Mouse (Mus musculus) neural tube, embryonic 11.5 days (tissue): Measurements from ENCODE around the gene Kcne1. TPM values are rescaled to one million over a fixed set of nuclear protein-coding genes. Genes with fewer than 3 reads are reported as not detected.

Experiments
- ATAC-seq: fragments of 200-750 bp; cut with Nextera tagmentation; 2 replicates; pipeline ENCODE4 v1.8.0; 2017; ENCODE audit warnings: moderate number of reproducible peaks, mild to moderate bottlenecking, moderate TSS enrichment, moderate library complexity; ENCODE audit not compliant: insufficient read depth, low FRiP score, low TSS enrichment
- DNase-seq: peaks from one replicate; pipeline ENCODE4 v3.0.0-alpha.2; 2015; ENCODE audit warnings: low spot score
- H3K27ac ChIP-seq: fragments of 300-500 bp; sonication (generic); 2 replicates; pipeline ENCODE4 v1.5.1; 2014; ENCODE audit warnings: low read depth, mild to moderate bottlenecking, low read length
- H3K27me3 ChIP-seq: fragments of 300-500 bp; sonication (generic); 2 replicates; pipeline ENCODE4 v1.6.1; 2014; ENCODE audit warnings: mild to moderate bottlenecking, low read length, mixed read lengths; ENCODE audit not compliant: control insufficient read depth, insufficient read depth
- H3K36me3 ChIP-seq: fragments of 300-500 bp; sonication (generic); 2 replicates; pipeline ENCODE4 v1.6.1; 2014; ENCODE audit warnings: mild to moderate bottlenecking, low read length, moderate library complexity, mixed read lengths; ENCODE audit not compliant: control insufficient read depth, insufficient read depth
- H3K4me1 ChIP-seq: fragments of 300-500 bp; sonication (generic); 2 replicates; pipeline ENCODE4 v1.6.1; 2014; ENCODE audit warnings: low read length, mixed read lengths; ENCODE audit not compliant: control insufficient read depth, insufficient read depth
- H3K4me2 ChIP-seq: fragments of 300-500 bp; sonication (generic); 2 replicates; pipeline ENCODE4 v1.6.1; 2014; ENCODE audit warnings: low read depth, mild to moderate bottlenecking, moderate library complexity
- H3K4me3 ChIP-seq: fragments of 300-500 bp; sonication (generic); 2 replicates; pipeline ENCODE4 v1.5.1; 2014; ENCODE audit warnings: low read depth, low read length
- H3K9ac ChIP-seq: fragments of 300-500 bp; sonication (generic); 2 replicates; pipeline ENCODE4 v1.6.1; 2014; ENCODE audit warnings: mild to moderate bottlenecking, low read length
- H3K9me3 ChIP-seq: fragments of 300-500 bp; sonication (generic); 2 replicates; pipeline ENCODE4 v1.6.1; 2016; ENCODE audit warnings: low read length; ENCODE audit not compliant: control insufficient read depth
- WGBS: fragments of 180-500 bp; shearing (Covaris S2); extraction: QIAGEN DNeasy Blood & Tissue Kit; methylation state at CpG from one replicate; pipeline ENCODE4 v1.1.7; 2014; 5-methylcytosine and 5-hydroxymethylcytosine counted together
- polyA plus RNA-seq: library from polyadenylated mRNA; unstranded; fragments of >200 nt; fragmentation: Nextera tagmentation; extraction: Ambion mirVana; gene quantifications from 2 replicates; pipeline ENCODE4 v1.2.1, GENCODE M21; 2014

The Kcne1 gene
- polyA plus RNA-seq, 1 experiment from 2014 or later = 0.54 TPM

DNA sequence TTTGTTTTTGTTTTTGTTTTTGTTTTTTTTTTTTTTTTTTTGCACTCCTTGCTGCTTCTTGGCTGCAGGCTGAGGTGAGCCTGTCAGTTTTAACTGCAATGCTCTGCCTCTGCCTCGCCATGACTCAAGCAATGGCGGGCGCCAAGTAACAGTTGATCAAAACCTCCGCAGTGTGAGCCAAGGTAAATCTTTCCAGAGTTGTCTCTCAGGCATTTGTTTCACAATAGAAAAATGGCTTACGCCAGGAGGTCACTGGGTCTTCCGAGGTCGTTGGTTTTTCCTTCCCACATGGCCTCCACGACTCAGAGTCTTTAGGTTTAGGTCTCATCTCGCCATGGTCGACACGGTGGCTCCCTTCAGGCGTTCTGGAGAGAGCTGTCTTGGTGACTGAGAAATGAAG lies 6.0 kb downstream of the Kcne1 start:
- Histone ChIP-seq H3K9ac (no peak overlapping the region), H3K27ac (no peak overlapping the region), H3K27me3 (no peaks in the 10 kb centered on the region), H3K4me2 (no peak overlapping the region), H3K9me3 (no peaks in the 10 kb centered on the region), H3K4me1 (no peaks in the 10 kb centered on the region; the same call in 1 of the 2 replicates), H3K36me3 (no peaks in the 10 kb centered on the region), H3K4me3 (no peak overlapping the region)
- 80% methylated on average over 12 of the region's 12 CpGs for WGBS
- ATAC-seq = no peak
- no peak for DNase-seq

DNA sequence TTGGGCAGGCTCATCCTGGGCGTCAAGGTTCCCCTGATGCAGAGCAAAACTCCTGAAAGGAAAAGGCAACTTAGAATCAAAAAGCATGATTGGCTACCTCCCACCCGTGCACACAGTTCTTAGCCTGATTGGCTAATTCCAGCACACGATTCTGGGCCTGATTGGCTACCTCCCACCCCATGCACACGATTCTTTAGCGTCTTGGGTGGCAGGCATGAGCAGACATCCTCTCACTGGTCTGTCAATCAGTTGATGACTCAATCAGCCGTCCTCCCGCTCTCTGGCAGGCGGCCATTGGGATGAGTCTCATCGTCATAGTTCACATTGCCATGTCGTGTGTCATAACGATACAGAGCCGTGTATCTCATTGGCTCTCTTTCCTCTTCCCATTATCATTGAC lies 10.3 kb downstream of the Kcne1 start:
- ATAC-seq (no peak), DNase-seq (no peak)
- Histone ChIP-seq H3K4me1 (0 out of 2 replicates have a peak, but pooled peaks cover 2% of the 10 kb centered on the region), H3K36me3 (no peaks in the 10 kb centered on the region), H3K4me2 (no peak overlapping the region), H3K27ac (no peak overlapping the region), H3K27me3 (no peaks in the 10 kb centered on the region), H3K4me3 (no peak overlapping the region), H3K9ac (no peak overlapping the region), H3K9me3 (no peaks in the 10 kb centered on the region)
- 75% methylated on average over 12 of the region's 12 CpGs for WGBS

DNA sequence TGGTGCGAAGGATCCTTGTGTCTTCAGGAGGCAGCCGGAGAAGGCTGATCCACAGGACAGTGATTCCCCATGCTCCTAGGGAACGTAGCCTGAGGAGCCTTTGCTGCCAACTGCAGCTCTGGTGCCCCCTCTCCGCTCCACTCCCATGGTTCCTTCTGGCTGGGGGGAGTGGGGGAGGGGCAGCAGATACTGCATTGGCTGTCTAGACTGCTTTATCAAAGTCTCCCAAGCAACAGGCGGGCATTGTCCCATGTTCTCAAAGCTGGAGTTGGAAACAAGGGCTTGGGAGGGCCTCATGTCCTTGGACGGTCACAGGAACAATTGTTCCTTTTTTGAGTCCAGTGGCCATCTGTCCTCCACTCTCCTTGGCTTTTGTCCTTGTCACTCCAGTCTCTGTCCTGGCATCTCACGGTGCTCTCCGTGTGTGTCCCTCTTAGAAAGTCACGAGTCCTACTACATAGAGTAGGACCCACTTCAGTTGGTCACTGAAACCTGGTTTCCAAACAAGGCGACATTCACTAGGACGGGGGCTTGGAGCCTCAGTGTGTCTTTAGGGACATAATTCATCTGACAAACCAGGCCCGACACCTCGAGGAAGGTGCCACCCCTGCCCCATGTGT lies 12.9 kb downstream of the Kcne1 start:
- no peaks in the 10 kb centered on the region for H3K36me3 ChIP-seq
- H3K4me2 ChIP-seq = no peak overlapping the region
- DNase-seq (peak; percentile 76), ATAC-seq (no peak)
- H3K4me1 ChIP-seq = 0 out of 2 replicates have a peak, but pooled peaks cover 2% of the 10 kb centered on the region
- no peak overlapping the region; the same call in 1 of the 2 replicates for H3K9ac ChIP-seq
- no peaks in the 10 kb centered on the region for H3K27me3 ChIP-seq
- no peak overlapping the region for H3K4me3 ChIP-seq
- 55% methylated on average over 13 of the region's 13 CpGs for WGBS
- H3K9me3 ChIP-seq = no peaks in the 10 kb centered on the region
- H3K27ac ChIP-seq = 0 out of 2 replicates have a peak overlapping the region, but pooled peaks have one; percentile 39

DNA sequence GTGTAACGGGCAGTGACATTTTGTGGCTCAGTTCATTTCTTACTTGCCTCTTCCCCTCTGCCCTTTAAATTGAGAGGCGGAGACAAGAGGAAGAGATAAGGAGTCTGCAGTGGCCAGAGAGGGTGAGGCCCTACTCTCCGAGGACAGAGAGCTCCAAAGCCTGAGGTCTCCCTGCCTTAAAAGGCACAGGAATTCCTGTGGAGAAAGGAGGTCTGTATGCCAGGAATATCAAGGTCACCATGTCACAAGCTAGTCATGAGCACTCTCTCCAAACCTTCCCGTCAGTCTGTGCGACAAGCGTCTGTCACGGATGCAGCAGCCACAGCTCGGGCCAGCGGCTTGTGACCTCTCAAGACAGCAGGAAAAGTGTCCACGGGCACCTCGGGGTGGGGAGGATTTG lies 14.1 kb downstream of the Kcne1 start:
- no peak overlapping the region for H3K9ac ChIP-seq
- DNase-seq = no peak
- no peaks in the 10 kb centered on the region for H3K9me3 ChIP-seq
- H3K36me3 ChIP-seq = no peaks in the 10 kb centered on the region
- 67% methylated on average over 11 of the region's 11 CpGs for WGBS
- H3K27ac ChIP-seq = no peak overlapping the region
- no peak overlapping the region for H3K4me3 ChIP-seq
- no peak overlapping the region for H3K4me2 ChIP-seq
- no peak for ATAC-seq
- H3K4me1 ChIP-seq = 0 out of 2 replicates have a peak, but pooled peaks cover 2% of the 10 kb centered on the region
- no peaks in the 10 kb centered on the region for H3K27me3 ChIP-seq

DNA sequence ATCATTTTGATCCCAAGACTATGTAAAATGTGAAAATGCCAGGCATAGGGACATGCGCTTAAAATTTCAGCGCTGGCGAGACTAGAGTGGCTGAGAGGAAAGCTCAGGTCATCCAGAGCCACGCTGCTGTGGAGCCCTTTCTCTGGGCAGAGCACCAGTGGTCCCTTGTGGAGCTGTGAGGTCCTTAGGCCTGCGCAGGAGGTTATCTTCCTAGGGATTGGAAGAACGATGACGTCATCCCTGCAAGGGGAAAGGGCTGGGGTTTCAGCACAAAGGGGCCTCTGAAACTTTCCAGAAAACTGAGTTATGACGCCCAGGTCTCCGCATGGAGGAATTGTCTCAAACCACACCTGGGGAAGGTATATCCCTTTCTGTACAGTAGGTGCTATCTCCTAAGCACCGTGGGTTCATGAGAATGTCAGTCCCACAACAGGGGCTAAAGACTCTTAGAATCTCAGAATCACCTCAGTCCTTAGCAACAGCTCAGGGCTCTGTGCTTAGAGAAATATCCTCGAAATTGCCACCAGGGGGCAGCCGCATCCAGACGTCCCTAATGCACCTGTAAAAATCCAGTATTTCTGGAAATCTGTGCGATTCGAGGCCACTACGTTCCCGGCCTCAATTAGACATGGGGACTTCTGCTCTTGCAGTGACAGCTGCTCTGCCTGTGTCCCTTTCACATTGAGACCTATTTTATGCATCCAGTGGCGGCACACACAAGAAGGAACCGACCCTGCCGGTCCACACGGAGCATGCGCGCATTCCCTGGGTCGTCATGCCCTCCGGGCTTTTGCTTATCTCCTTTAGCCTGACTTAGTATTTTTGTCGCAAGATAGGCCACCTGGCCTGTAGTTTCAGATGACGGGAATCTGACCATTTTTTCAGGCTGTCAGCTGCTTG lies 18.4 kb downstream of the Kcne1 start:
- H3K4me3 ChIP-seq = 0 out of 2 replicates have a peak overlapping the region, but pooled peaks have one; percentile 18
- ATAC-seq (peak; percentile 73), DNase-seq (peak; percentile 80)
- H3K4me1 ChIP-seq = no peaks in the 10 kb centered on the region
- no peaks in the 10 kb centered on the region for H3K27me3 ChIP-seq
- H3K27ac ChIP-seq = no peak overlapping the region
- H3K9ac ChIP-seq = no peak overlapping the region
- whole genome bisulfite sequencing = 31% methylated on average over 27 of the region's 27 CpGs
- H3K36me3 ChIP-seq = no peaks in the 10 kb centered on the region
- peak overlapping the region; percentile 24; the same call in 1 of the 2 replicates for H3K4me2 ChIP-seq
- no peaks in the 10 kb centered on the region for H3K9me3 ChIP-seq

DNA sequence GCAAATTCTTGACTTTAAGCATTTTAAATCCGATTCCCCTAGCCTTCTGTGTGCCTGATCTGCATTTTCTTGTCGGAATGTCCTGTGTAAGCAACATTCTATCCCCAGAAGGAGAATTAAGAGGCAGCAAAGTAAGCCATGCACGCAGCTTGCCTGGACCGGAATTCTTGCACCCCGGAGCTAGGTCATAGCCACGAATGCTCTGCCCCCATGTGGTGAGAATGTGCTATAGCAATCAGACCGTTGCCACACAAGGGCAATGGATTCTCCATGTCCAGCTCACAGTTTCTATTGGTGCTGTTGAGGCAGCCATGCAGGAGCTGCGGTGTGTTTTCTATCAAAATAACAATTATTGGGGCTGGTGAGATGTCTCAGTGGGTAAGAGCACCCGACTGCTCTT lies 23.0 kb downstream of the Kcne1 start:
- Histone ChIP-seq H3K27me3 (no peaks in the 10 kb centered on the region), H3K9ac (no peak overlapping the region), H3K4me2 (no peak overlapping the region), H3K9me3 (no peaks in the 10 kb centered on the region), H3K4me1 (no peaks in the 10 kb centered on the region), H3K36me3 (no peaks in the 10 kb centered on the region), H3K27ac (no peak overlapping the region), H3K4me3 (no peak overlapping the region)
- ATAC-seq (no peak; the same call in 1 of the 2 replicates), DNase-seq (peak; percentile 85)
- WGBS = 10% methylated on average over 9 of the region's 9 CpGs

DNA sequence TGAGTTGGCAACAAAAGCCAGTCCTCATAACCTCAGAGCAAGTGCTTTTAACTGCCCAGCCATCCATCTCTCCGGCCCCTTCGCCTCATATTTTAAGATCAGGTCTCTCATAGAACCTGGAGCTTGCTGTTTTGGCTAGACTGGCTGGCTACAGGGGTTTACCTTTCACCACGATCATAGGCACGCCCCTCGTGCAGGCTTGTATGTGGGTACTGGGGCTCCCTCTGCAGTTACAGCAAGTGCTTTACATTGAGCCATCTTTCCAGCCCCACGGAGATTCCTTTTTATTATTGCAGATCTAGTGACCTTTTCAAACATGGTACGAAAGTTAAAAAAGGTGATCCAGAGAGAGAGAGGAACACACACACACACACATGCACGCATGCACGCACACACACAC lies 24.7 kb downstream of the Kcne1 start:
- Histone ChIP-seq H3K9ac (no peak overlapping the region), H3K9me3 (no peaks in the 10 kb centered on the region), H3K36me3 (no peaks in the 10 kb centered on the region), H3K27me3 (no peaks in the 10 kb centered on the region), H3K27ac (no peak overlapping the region), H3K4me3 (no peak overlapping the region), H3K4me1 (no peaks in the 10 kb centered on the region), H3K4me2 (no peak overlapping the region)
- ATAC-seq = no peak
- 66% methylated on average over 9 of the region's 9 CpGs for WGBS
- peak; percentile 37 for DNase-seq

DNA sequence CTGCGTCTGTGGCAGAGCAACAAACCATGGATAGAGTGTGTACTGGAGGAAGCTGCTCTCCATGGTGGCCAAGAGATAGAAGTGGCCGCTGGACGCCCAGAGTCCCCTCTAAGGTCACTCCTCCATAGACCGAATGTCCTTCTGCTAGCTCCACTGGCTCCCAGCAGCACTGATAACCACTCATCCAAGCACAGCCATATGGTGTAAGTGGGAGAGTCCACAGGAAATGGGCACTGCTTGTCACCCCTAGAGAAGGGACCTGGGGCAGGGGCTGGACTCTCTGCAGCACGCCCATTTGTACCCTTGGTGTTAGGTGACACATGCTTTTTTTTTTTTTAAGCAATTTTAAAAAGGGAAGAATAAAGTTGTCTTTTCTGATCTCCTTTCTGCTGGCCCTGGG lies 28.3 kb downstream of the Kcne1 start:
- 81% methylated on average over 5 of the region's 5 CpGs for WGBS
- Histone ChIP-seq H3K27ac (no peak overlapping the region), H3K4me3 (no peak overlapping the region), H3K9ac (no peak overlapping the region), H3K9me3 (no peaks in the 10 kb centered on the region), H3K4me2 (no peak overlapping the region), H3K4me1 (no peaks in the 10 kb centered on the region), H3K27me3 (no peaks in the 10 kb centered on the region), H3K36me3 (no peaks in the 10 kb centered on the region)
- no peak for ATAC-seq
- DNase-seq = no peak
